Mouse (Mus musculus): ENCODE results near the gene Ost4. TPM values are rescaled to one million over a fixed set of nuclear protein-coding genes. Genes with fewer than 3 reads are reported as not detected.

Gene Ost4
- total and polyA plus RNA-seq, 3 experiments: 160 to 191 (median 161) TPM

DNA sequence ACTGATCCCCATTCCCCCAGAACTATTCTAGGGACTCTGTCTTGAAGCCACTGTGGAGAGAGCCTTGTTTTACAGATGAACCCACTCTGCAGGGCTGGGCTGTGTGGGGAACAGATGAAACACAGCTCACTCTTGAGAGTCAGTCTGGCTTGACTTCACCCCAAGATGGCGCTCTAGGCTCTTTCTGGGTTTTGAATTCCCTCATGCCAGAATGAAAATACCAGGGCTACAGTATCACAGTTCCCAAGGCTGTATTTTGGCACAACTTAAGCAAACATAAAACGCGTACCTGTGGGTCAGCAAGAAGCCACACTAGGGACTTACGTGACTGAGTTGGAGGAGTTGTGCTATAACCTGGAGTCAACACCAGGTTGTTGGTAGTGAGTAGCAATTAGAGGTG lies 22.5 kb upstream of the Ost4 start:
- Histone ChIP-seq H3K27ac (no peak overlapping the region), H3K4me1 (ENCODE audit: control insufficient read depth, insufficient read depth, low read length) (peaks cover 1% of the 10 kb centered on the region; the same call in 1 of the 2 replicates), H3K4me3 (no peak overlapping the region), H3K9ac (ENCODE audit: low read depth, low read length) (no peak overlapping the region), H3K27me3 (ENCODE audit: control insufficient read depth, insufficient read depth, low read length) (no peaks in the 10 kb centered on the region), H3K79me2 (replicated peaks; ENCODE audit: control insufficient read depth, insufficient read depth, low read length) (no peaks in the 10 kb centered on the region), H3K36me3 (ENCODE audit: control insufficient read depth, insufficient read depth, low read length) (no peaks in the 10 kb centered on the region)
- WGBS: 23% methylated on average over 4 of the region's 4 CpGs
- peak; percentile 77; the same call in 1 of the 2 replicates for TF ChIP-seq EP300 (IDR thresholded peaks at IDR 0.05; ENCODE audit: insufficient read depth, low read depth, low read length)
- TF ChIP-seq POLR2A (IDR thresholded peaks at IDR 0.05; ENCODE audit: insufficient read depth, low read depth, low read length): no peak
- TF ChIP-seq CTCF (IDR thresholded peaks at IDR 0.05): peak; percentile 89
- peak; percentile 61 to 80 for DNase-seq
- intact Hi-C loops (cut with DNase I): loop anchor here (1.0 to 5.0 kb wide), 3 partner anchors 68 to 123 kb away; no protein-coding TSS in a partner anchor

GRCm38 (mm10) chr5:30927945-30928529 lies 20.4 kb upstream of the Ost4 start:
- Histone ChIP-seq H3K27me3 (ENCODE audit: control insufficient read depth, insufficient read depth, low read length) (no peaks in the 10 kb centered on the region), H3K4me1 (ENCODE audit: control insufficient read depth, insufficient read depth, low read length) (peaks cover 1% of the 10 kb centered on the region; the same call in 1 of the 2 replicates), H3K27ac (no peak overlapping the region), H3K79me2 (replicated peaks; ENCODE audit: control insufficient read depth, insufficient read depth, low read length) (no peaks in the 10 kb centered on the region), H3K36me3 (ENCODE audit: control insufficient read depth, insufficient read depth, low read length) (no peaks in the 10 kb centered on the region), H3K9ac (ENCODE audit: low read depth, low read length) (no peak overlapping the region), H3K4me3 (no peak overlapping the region)
- no peak for DNase-seq
- 43% methylated on average over 7 of the region's 7 CpGs for WGBS
- TF ChIP-seq POLR2A (IDR thresholded peaks at IDR 0.05; ENCODE audit: insufficient read depth, low read depth, low read length) (no peak), CTCF (IDR thresholded peaks at IDR 0.05) (no peak), EP300 (IDR thresholded peaks at IDR 0.05; ENCODE audit: insufficient read depth, low read depth, low read length) (no peak)
- intact Hi-C loops (cut with DNase I): no loop called here

DNA sequence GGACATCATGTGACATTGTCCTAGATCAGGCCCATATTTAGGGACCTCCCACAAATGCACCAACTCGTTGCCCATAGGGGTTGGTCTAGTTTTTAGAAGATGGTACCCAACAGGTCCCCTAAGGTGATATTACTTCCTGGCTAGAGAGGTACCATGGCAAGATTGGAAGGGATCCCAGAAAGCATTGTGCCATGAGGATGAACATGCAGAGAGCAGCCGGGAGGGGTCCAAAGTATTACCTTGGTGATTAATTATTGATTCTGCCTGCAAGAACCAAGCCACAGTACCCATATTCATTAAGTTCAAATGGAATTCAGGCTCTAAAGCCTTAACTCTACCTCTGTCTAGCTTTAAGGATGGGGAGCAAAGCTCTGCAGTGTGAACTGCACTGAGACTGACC lies 18.5 kb upstream of the Ost4 start:
- Histone ChIP-seq H3K36me3 (ENCODE audit: control insufficient read depth, insufficient read depth, low read length) (no peaks in the 10 kb centered on the region), H3K79me2 (replicated peaks; ENCODE audit: control insufficient read depth, insufficient read depth, low read length) (no peaks in the 10 kb centered on the region), H3K4me1 (ENCODE audit: control insufficient read depth, insufficient read depth, low read length) (peaks cover 3% of the 10 kb centered on the region), H3K27me3 (ENCODE audit: control insufficient read depth, insufficient read depth, low read length) (no peaks in the 10 kb centered on the region), H3K9ac (ENCODE audit: low read depth, low read length) (no peak overlapping the region), H3K4me3 (no peak overlapping the region), H3K27ac (no peak overlapping the region)
- 71% methylated on average over 2 of the region's 2 CpGs for WGBS
- no peak for DNase-seq
- intact Hi-C loops (cut with DNase I): no loop called here
- TF ChIP-seq CTCF (IDR thresholded peaks at IDR 0.05) (no peak), POLR2A (IDR thresholded peaks at IDR 0.05; ENCODE audit: insufficient read depth, low read depth, low read length) (no peak), EP300 (IDR thresholded peaks at IDR 0.05; ENCODE audit: insufficient read depth, low read depth, low read length) (no peak)

GRCm38 (mm10) chr5:30925217-30925616 lies 17.6 kb upstream of the Ost4 start:
- Histone ChIP-seq H3K27ac (no peak overlapping the region), H3K9ac (ENCODE audit: low read depth, low read length) (no peak overlapping the region), H3K36me3 (ENCODE audit: control insufficient read depth, insufficient read depth, low read length) (no peaks in the 10 kb centered on the region), H3K79me2 (replicated peaks; ENCODE audit: control insufficient read depth, insufficient read depth, low read length) (no peaks in the 10 kb centered on the region), H3K27me3 (ENCODE audit: control insufficient read depth, insufficient read depth, low read length) (no peaks in the 10 kb centered on the region), H3K4me1 (ENCODE audit: control insufficient read depth, insufficient read depth, low read length) (peaks cover 2% of the 10 kb centered on the region), H3K4me3 (no peak overlapping the region)
- TF ChIP-seq CTCF (IDR thresholded peaks at IDR 0.05) (no peak), POLR2A (IDR thresholded peaks at IDR 0.05; ENCODE audit: insufficient read depth, low read depth, low read length) (no peak), EP300 (IDR thresholded peaks at IDR 0.05; ENCODE audit: insufficient read depth, low read depth, low read length) (no peak)
- DNase-seq: no peak
- 95% methylated on average over 5 of the region's 5 CpGs for WGBS
- intact Hi-C loops (cut with DNase I): no loop called here

- peaks cover 1% of the 10 kb centered on the region for H3K4me1 ChIP-seq (ENCODE audit: control insufficient read depth, insufficient read depth, low read length)
- H3K9ac ChIP-seq (ENCODE audit: low read depth, low read length): no peak overlapping the region
- no peak for DNase-seq
- no peaks in the 10 kb centered on the region for H3K79me2 ChIP-seq (replicated peaks; ENCODE audit: control insufficient read depth, insufficient read depth, low read length)
- intact Hi-C loops (cut with DNase I): loop anchor here (5.0 kb wide), 2 partner anchors 38 to 123 kb away; partner anchors contain the start of genes Atraid, Preb and Slc5a6
- H3K36me3 ChIP-seq (ENCODE audit: control insufficient read depth, insufficient read depth, low read length): no peaks in the 10 kb centered on the region
- TF ChIP-seq EP300 (IDR thresholded peaks at IDR 0.05; ENCODE audit: insufficient read depth, low read depth, low read length) (no peak), CTCF (IDR thresholded peaks at IDR 0.05) (no peak), POLR2A (IDR thresholded peaks at IDR 0.05; ENCODE audit: insufficient read depth, low read depth, low read length) (no peak)
- no peak overlapping the region for H3K4me3 ChIP-seq
- WGBS: 81% methylated on average over 8 of the region's 8 CpGs
- no peak overlapping the region for H3K27ac ChIP-seq
- no peaks in the 10 kb centered on the region for H3K27me3 ChIP-seq (ENCODE audit: control insufficient read depth, insufficient read depth, low read length)
Measured at GRCm38 (mm10) chr5:30924614-30925013, 17.0 kb upstream of the Ost4 start.

DNA sequence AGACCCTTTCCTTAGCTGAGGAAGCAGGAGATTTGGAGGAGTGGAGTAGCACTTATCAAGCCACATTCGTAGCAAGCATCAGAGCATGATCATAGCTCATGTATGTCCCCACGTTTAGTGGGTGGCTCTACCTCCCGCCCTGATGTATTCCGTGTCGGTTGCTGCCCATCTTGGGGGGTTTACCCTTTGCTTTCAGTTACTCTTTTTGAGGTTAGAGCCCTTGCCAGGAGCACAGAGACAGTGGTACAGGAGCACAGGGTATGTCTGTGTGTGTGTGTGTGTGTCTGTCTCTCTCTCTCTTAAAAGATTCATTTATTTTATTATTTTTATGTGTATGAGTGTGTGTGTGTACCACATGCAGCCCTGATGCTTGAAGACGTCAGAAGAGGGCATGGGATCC lies 15.5 kb upstream of the Ost4 start:
- Histone ChIP-seq H3K27ac (no peak overlapping the region), H3K9ac (ENCODE audit: low read depth, low read length) (no peak overlapping the region), H3K27me3 (ENCODE audit: control insufficient read depth, insufficient read depth, low read length) (no peaks in the 10 kb centered on the region), H3K4me1 (ENCODE audit: control insufficient read depth, insufficient read depth, low read length) (peaks cover 1% of the 10 kb centered on the region), H3K79me2 (replicated peaks; ENCODE audit: control insufficient read depth, insufficient read depth, low read length) (no peaks in the 10 kb centered on the region), H3K4me3 (no peak overlapping the region), H3K36me3 (ENCODE audit: control insufficient read depth, insufficient read depth, low read length) (no peaks in the 10 kb centered on the region)
- intact Hi-C loops (cut with DNase I): loop anchor here (5.0 kb wide), 2 partner anchors 39 to 124 kb away; partner anchors contain the start of genes Atraid, Preb and Slc5a6
- 79% methylated on average over 6 of the region's 6 CpGs for WGBS
- TF ChIP-seq EP300 (IDR thresholded peaks at IDR 0.05; ENCODE audit: insufficient read depth, low read depth, low read length) (no peak), CTCF (IDR thresholded peaks at IDR 0.05) (no peak), POLR2A (IDR thresholded peaks at IDR 0.05; ENCODE audit: insufficient read depth, low read depth, low read length) (no peak)
- no peak for DNase-seq

Data from heart, adult 2 months (tissue).